Mouse (Mus musculus): ENCODE measurements around the gene Spout1.
"Not testable (repeated sequence)": the region's sequence is repeated elsewhere in the genome, so short reads cannot be mapped to it uniquely, and the experiment has no call there.

The Spout1 gene

DNA sequence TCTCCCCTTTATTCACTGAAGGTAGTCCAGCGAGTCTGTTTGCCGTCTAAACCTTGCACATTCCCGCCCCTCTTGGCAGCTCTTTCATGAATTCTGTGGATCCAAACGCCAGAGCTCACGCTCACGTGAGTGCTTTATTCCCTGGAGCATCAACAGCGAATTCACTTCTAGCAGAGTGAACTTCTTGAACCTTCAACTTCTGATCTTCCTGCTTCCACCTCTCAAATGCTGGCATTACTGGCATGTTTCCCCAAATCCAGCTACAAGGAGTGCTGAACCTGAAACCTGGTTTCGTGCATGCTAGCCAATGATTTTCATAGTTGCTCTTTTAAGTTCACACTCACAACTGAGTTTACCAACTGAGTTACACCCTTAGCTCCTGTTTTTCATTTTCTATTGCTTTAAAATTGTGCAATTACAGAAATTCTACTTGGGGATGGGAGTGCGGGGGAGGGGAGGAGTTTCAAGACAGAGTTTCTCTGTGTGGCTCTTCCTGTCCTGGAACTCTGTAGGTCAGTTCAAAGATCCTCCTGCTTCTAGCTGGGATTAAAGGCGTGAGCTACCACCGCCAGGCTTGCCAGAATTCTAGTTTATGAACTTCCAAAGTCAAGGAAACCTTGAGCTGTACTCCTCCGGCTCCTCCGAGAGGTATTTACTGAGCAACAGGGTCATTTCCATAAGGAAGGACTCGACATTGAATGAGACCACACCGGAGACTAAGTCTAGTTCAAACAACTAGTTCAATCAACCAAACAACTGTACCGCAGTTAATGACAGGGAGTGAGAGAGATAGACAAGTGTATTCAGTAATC, 45.3 kb downstream of the Spout1 start:
- intact Hi-C loops (cut with DNase I) = no loop called here

DNA sequence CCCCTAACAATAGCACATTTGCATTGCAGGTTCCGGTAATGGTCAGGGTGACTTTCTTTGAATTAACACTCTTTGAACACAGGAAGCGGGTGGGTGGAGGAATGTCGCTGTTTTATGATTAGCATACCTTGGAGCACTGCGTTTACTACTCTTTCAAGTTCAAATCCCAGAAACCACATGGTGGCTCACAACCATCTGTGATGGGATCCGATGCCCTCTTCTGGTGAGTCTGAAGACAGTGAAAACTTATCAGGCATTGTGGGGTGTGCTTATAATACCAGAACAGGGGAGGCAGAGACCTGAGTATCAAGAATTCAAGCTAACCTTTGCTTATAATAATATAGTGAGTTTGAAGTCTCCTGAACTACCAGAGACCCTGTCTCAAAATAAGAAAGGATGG, 47.0 kb downstream of the Spout1 start:
- intact Hi-C loops (cut with DNase I) = not testable (repeated sequence)

DNA sequence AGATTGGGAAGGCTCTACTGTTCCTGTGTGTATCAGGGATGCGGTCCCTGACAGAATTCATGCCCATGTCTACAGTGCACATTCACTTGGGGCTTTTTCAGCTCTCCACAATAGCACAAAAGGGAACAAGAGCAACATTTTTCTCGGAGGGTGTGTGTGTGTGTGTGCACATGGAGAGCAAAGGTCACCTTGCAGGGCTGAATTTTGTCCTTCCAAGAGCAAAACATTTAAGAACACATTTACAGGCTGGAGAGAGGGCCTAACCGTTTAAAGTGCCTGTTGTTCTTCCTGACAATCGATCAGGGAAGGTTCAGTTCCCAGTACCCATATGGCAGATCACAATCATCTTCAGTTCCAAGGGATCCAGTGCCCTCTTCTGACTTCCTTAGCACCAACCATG, 48.1 kb downstream of the Spout1 start:
- intact Hi-C loops (cut with DNase I) = no loop called here

DNA sequence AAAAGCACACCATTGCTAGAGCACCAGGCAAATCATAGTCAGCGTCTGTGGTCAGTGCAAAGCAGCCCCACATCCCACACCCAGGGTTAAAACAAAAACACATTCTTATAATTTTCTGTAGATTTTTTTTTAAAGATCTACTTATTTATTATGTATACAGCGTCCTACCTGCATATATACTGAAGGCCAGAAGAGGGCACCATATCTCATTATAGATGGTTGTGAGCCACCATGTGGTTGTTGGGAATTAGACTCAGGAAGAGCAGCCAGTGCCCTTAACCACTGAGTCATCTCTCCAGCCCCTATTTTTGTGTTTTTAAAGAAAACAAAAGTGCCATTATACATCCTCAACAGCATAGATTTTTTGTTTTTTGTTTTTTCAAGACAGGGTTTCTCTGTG, 49.5 kb downstream of the Spout1 start:
- intact Hi-C loops (cut with DNase I) = loop anchor here (5.0 kb wide), 1 partner anchor 34 kb away; no protein-coding TSS in a partner anchor

DNA sequence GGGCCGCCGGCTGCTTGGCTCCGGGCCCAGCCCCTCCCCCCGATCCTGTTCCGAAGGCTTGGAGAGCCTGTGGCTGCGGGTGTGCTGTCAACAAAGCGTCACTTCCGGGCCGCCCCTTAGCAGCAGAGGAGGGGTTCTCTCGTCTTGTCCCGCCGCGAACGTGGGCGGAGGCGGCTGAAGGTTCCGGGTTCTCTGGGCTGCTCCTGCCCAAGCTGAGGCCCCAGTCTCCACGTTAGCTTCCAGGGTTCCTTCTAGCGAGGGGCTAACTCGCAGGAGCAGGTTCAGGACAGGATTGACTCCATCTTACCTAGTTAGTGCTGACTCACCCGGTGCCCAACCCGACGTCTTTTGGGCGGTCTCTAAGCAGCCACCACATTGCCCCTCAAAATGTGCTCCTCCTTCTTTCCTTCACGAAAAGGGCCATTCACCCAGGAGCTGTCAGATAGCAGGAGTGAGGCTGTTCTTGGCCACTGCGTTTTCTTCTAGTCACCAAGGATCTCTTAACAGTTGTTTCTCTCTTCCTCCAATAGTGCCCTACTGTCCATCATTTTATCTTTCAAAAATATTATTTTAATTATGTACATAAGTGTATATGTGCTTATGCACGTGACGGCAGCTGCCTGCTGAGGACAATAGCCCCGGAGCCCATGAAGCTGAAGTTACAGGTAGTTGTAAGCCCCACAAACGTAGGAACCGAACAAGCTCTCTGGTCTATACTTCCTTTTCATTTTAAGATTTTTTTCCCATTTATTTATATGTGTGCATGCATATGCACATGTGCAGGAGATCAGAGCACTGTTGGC, 53.6 kb downstream of the Spout1 start, which contains the start of gene Zer1:
TSS of gene Zer1 (minus strand) at position 114 of the 803 bp plus-strand sequence.
- intact Hi-C loops (cut with DNase I) = loop anchor here (5.0 kb wide), 1 partner anchor 38 kb away; no protein-coding TSS in a partner anchor

DNA sequence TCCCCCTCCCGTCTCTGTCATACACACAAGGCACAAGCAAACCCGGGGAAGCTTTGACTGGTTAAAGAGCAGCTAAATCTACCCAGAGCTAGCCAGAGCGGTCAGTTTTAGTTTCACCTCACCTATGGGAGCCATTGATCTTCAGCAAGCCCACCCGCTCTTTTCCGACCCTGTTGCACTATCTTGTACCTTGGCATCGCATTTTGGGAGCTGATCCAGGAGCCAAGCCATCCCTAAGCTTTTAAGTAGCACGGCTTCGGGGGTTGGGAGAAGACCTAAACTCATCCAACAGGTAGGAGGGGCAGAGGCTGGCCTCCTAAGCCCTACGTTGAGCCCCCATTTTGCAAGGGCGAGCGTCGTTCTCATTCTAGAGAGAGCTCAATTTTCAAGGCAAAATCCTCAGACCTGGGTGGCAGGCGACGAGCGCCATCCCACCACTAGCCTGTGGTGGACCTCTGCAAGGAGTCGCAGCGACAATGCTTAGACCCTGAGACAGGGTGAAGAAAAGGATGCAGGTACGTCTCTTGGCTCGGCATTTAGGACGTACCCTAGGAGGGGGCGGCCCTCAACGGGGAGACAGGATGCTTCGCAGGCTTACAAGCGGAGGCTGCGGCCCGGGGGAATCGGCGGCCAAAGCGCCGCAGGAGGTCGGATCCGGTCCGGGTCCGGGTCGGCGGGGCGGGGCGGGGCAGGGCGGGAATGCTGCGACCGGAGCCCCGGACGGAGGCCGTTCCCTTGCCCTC, 54.4 kb downstream of the Spout1 start:
- intact Hi-C loops (cut with DNase I) = no loop called here
